Mouse (Mus musculus): ENCODE data around the gene Ptprd. TPM values are rescaled to one million over a fixed set of nuclear protein-coding genes. Genes with fewer than 3 reads are reported as not detected.

The Ptprd gene
- total and polyA plus RNA-seq, 3 experiments, result not detected

- Histone ChIP-seq H3K36me3 (ENCODE audit: control insufficient read depth in 1 of 2, insufficient read depth in 2 of 2, low read length in 2 of 2) (no peaks in the 10 kb centered on the region), H3K9me3 (replicated peaks; ENCODE audit: insufficient read depth, low read length) (no peaks in the 10 kb centered on the region), H3K4me1 (ENCODE audit: control insufficient read depth in 1 of 2, insufficient read depth in 2 of 2, low read length in 2 of 2) (no peaks in the 10 kb centered on the region), H3K79me2 (ENCODE audit: control insufficient read depth, insufficient read depth, low read length, poor library complexity) (no peaks in the 10 kb centered on the region), H3K4me3 (ENCODE audit: control insufficient read depth in 1 of 2, insufficient read depth in 1 of 2, low read depth in 2 of 2, low read length in 2 of 2) (no peak overlapping the region), H3K9ac (ENCODE audit: control insufficient read depth, low read depth, low read length, poor library complexity, severe bottlenecking) (no peak overlapping the region), H3K27ac (ENCODE audit: control insufficient read depth, low read depth, low read length) (no peak overlapping the region), H3K27me3 (ENCODE audit: control insufficient read depth in 1 of 2, insufficient read depth in 2 of 2, low read length in 2 of 2) (no peaks in the 10 kb centered on the region)
- TF ChIP-seq TAL1 (IDR thresholded peaks at IDR 0.05; ENCODE audit: low read length), result no peak
- no peak for TF ChIP-seq ZKSCAN1 (IDR thresholded peaks at IDR 0.05; ENCODE audit: low read depth, low read length)
- TF ChIP-seq UBTF (IDR thresholded peaks at IDR 0.05; ENCODE audit: borderline replicate concordance, insufficient read depth, low read depth, low read length), result no peak
- TF ChIP-seq TBP (IDR thresholded peaks at IDR 0.05; ENCODE audit: low read depth, low read length), result no peak
- TF ChIP-seq CTCF (IDR thresholded peaks at IDR 0.05 in 2 of 3, conservative IDR thresholded peaks at IDR 0.05 in 1 of 3; ENCODE audit: control insufficient read depth in 1 of 3, insufficient read depth in 1 of 3, low read depth in 2 of 3, low read length in 3 of 3, poor library complexity in 1 of 3, severe bottlenecking in 1 of 3), result no peak
- no peak for TF ChIP-seq MXI1 (IDR thresholded peaks at IDR 0.05; ENCODE audit: low read depth, low read length)
- TF ChIP-seq CHD1 (IDR thresholded peaks at IDR 0.05; ENCODE audit: low read depth, low read length), result no peak
- DNase-seq (ENCODE audit: low read depth, low spot score), result no peak
Measured at GRCm38 (mm10) chr4:76354167-76354566, 1857.6 kb downstream of the Ptprd start.

GRCm38 (mm10) chr4:76352468-76352867, 1859.3 kb downstream of the Ptprd start:
- Histone ChIP-seq H3K27me3 (ENCODE audit: control insufficient read depth in 1 of 2, insufficient read depth in 2 of 2, low read length in 2 of 2) (no peaks in the 10 kb centered on the region), H3K79me2 (ENCODE audit: control insufficient read depth, insufficient read depth, low read length, poor library complexity) (no peaks in the 10 kb centered on the region), H3K4me3 (ENCODE audit: control insufficient read depth in 1 of 2, insufficient read depth in 1 of 2, low read depth in 2 of 2, low read length in 2 of 2) (no peak overlapping the region), H3K27ac (ENCODE audit: control insufficient read depth, low read depth, low read length) (no peak overlapping the region), H3K36me3 (ENCODE audit: control insufficient read depth in 1 of 2, insufficient read depth in 2 of 2, low read length in 2 of 2) (no peaks in the 10 kb centered on the region), H3K4me1 (ENCODE audit: control insufficient read depth in 1 of 2, insufficient read depth in 2 of 2, low read length in 2 of 2) (no peaks in the 10 kb centered on the region), H3K9ac (ENCODE audit: control insufficient read depth, low read depth, low read length, poor library complexity, severe bottlenecking) (no peak overlapping the region), H3K9me3 (replicated peaks; ENCODE audit: insufficient read depth, low read length) (no peaks in the 10 kb centered on the region)
- no peak for DNase-seq (ENCODE audit: low read depth, low spot score)
- TF ChIP-seq GATA1 (IDR thresholded peaks at IDR 0.05; ENCODE audit: low read depth, low read length) (no peak), ETS1 (IDR thresholded peaks at IDR 0.05; ENCODE audit: low read depth, low read length) (no peak), EP300 (IDR thresholded peaks at IDR 0.05; ENCODE audit: low read depth in 1 of 2, low read length in 2 of 2) (no peak)

GRCm38 (mm10) chr4:76351201-76351979, 1860.4 kb downstream of the Ptprd start:
- no peaks in the 10 kb centered on the region for H3K27me3 ChIP-seq (ENCODE audit: control insufficient read depth in 1 of 2, insufficient read depth in 2 of 2, low read length in 2 of 2)
- H3K4me1 ChIP-seq (ENCODE audit: control insufficient read depth in 1 of 2, insufficient read depth in 2 of 2, low read length in 2 of 2), result no peaks in the 10 kb centered on the region
- no peak overlapping the region for H3K4me3 ChIP-seq (ENCODE audit: control insufficient read depth in 1 of 2, insufficient read depth in 1 of 2, low read depth in 2 of 2, low read length in 2 of 2)
- H3K9me3 ChIP-seq (replicated peaks; ENCODE audit: insufficient read depth, low read length), result no peaks in the 10 kb centered on the region
- no peaks in the 10 kb centered on the region for H3K36me3 ChIP-seq (ENCODE audit: control insufficient read depth in 1 of 2, insufficient read depth in 2 of 2, low read length in 2 of 2)
- H3K79me2 ChIP-seq (ENCODE audit: control insufficient read depth, insufficient read depth, low read length, poor library complexity), result no peaks in the 10 kb centered on the region
- H3K27ac ChIP-seq (ENCODE audit: control insufficient read depth, low read depth, low read length), result no peak overlapping the region
- no peak overlapping the region for H3K9ac ChIP-seq (ENCODE audit: control insufficient read depth, low read depth, low read length, poor library complexity, severe bottlenecking)
- no peak for DNase-seq (ENCODE audit: low read depth, low spot score)
- TF ChIP-seq BHLHE40 (IDR thresholded peaks at IDR 0.05; ENCODE audit: borderline replicate concordance, low read depth, low read length) (no peak), SIN3A (IDR thresholded peaks at IDR 0.05; ENCODE audit: low read length) (no peak), GATA1 (IDR thresholded peaks at IDR 0.05; ENCODE audit: low read depth, low read length) (no peak), MYC (IDR thresholded peaks at IDR 0.05; ENCODE audit: low read depth, low read length) (no peak), RCOR1 (IDR thresholded peaks at IDR 0.05; ENCODE audit: low read depth, low read length) (no peak), USF2 (IDR thresholded peaks at IDR 0.05; ENCODE audit: borderline replicate concordance in 1 of 2, insufficient read depth in 1 of 2, low read depth in 1 of 2, low read length in 2 of 2) (no peak), TAL1 (IDR thresholded peaks at IDR 0.05; ENCODE audit: low read length) (no peak), MYB (IDR thresholded peaks at IDR 0.05; ENCODE audit: low read depth, low read length) (no peak), RAD21 (IDR thresholded peaks at IDR 0.05; ENCODE audit: low read depth, low read length) (no peak), NELFE (IDR thresholded peaks at IDR 0.05; ENCODE audit: low read depth, low read length) (no peak), ZKSCAN1 (IDR thresholded peaks at IDR 0.05; ENCODE audit: low read depth, low read length) (no peak), TCF12 (IDR thresholded peaks at IDR 0.05; ENCODE audit: low read depth, low read length) (no peak), MAZ (IDR thresholded peaks at IDR 0.05; ENCODE audit: low read depth, low read length) (no peak), GABPA (IDR thresholded peaks at IDR 0.05; ENCODE audit: low read depth, low read length) (no peak)

Measured in MEL (cell line).